Mouse (Mus musculus): ENCODE data around the gene Dupd1. TPM values are rescaled to one million over a fixed set of nuclear protein-coding genes. Genes with fewer than 3 reads are reported as not detected.
A peak's percentile ranks its signal among the peaks of the same experiment; 100 is the strongest.

Gene Dupd1
- polyA plus RNA-seq, 1 experiment from 2014 or later: not detected

DNA sequence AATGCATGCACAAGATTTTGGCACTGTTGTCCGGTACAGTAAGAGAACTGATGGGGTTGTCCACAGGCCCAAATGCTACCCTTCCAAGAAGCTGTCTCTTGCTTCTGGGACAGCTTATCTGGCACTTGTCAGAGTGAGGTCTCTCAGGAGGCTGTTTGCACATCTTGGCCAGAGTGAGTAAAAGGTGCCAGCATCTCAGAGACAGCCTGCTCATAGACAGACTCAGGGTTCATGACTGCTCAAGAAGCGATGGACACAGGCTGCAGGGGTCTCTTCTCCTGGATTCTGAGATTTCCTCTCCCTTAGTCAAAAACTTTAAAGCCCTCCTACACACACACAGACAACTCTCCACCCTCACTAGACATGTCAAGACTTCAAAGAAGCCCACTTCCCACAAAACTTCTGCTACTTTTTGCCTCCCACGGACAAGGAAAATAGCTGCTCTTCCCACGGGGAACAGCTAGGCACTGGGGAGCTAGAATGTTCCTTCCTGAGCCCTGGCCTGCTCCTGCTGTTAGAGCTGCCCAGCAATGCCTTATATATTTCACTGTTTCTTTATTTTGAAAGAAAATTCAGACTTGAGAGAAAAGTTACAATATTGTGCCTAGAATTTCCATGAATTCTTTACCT lies 73.5 kb downstream of the Dupd1 start:
- DNase-seq (no peak), ATAC-seq (ENCODE audit: low FRiP score, low TSS enrichment) (no peak)
- H3K4me2 ChIP-seq (ENCODE audit: low read length): no peak overlapping the region
- H3K27me3 ChIP-seq (ENCODE audit: control insufficient read depth, insufficient read depth, low read length): no peaks in the 10 kb centered on the region
- H3K4me3 ChIP-seq (replicated peaks; ENCODE audit: low read depth, low read length): no peak overlapping the region
- WGBS: 89% methylated on average over 4 of the region's 4 CpGs
- peaks cover 17% of the 10 kb centered on the region for H3K36me3 ChIP-seq (ENCODE audit: control insufficient read depth, insufficient read depth, low read length)
- H3K27ac ChIP-seq (replicated peaks; ENCODE audit: low read depth, low read length): no peak overlapping the region
- H3K4me1 ChIP-seq (ENCODE audit: control insufficient read depth, insufficient read depth, low read length): no peaks in the 10 kb centered on the region
- no peak overlapping the region for H3K9ac ChIP-seq (replicated peaks; ENCODE audit: low read length)
- no peaks in the 10 kb centered on the region for H3K9me3 ChIP-seq (ENCODE audit: control insufficient read depth, low read length)

GRCm38 (mm10) chr14:21636548-21636947 lies 77.8 kb downstream of the Dupd1 start:
- no peak overlapping the region for H3K4me2 ChIP-seq (ENCODE audit: low read length)
- no peak overlapping the region for H3K27ac ChIP-seq (replicated peaks; ENCODE audit: low read depth, low read length)
- H3K9ac ChIP-seq (replicated peaks; ENCODE audit: low read length): no peak overlapping the region
- H3K4me1 ChIP-seq (ENCODE audit: control insufficient read depth, insufficient read depth, low read length): 0 out of 2 replicates have a peak, but pooled peaks cover 4% of the 10 kb centered on the region
- H3K9me3 ChIP-seq (ENCODE audit: control insufficient read depth, low read length): no peaks in the 10 kb centered on the region
- peaks cover 24% of the 10 kb centered on the region for H3K36me3 ChIP-seq (ENCODE audit: control insufficient read depth, insufficient read depth, low read length)
- DNase-seq (no peak), ATAC-seq (ENCODE audit: low FRiP score, low TSS enrichment) (no peak)
- no peaks in the 10 kb centered on the region for H3K27me3 ChIP-seq (ENCODE audit: control insufficient read depth, insufficient read depth, low read length)
- H3K4me3 ChIP-seq (replicated peaks; ENCODE audit: low read depth, low read length): no peak overlapping the region
- WGBS: 82% methylated on average over 6 of the region's 6 CpGs

GRCm38 (mm10) chr14:21631665-21632200 lies 82.6 kb downstream of the Dupd1 start:
- Histone ChIP-seq H3K9ac (replicated peaks; ENCODE audit: low read length) (no peak overlapping the region), H3K4me3 (replicated peaks; ENCODE audit: low read depth, low read length) (no peak overlapping the region), H3K4me1 (ENCODE audit: control insufficient read depth, insufficient read depth, low read length) (0 out of 2 replicates have a peak, but pooled peaks cover 5% of the 10 kb centered on the region), H3K9me3 (ENCODE audit: control insufficient read depth, low read length) (no peaks in the 10 kb centered on the region), H3K36me3 (ENCODE audit: control insufficient read depth, insufficient read depth, low read length) (peaks cover 41% of the 10 kb centered on the region), H3K27me3 (ENCODE audit: control insufficient read depth, insufficient read depth, low read length) (no peaks in the 10 kb centered on the region), H3K4me2 (ENCODE audit: low read length) (no peak overlapping the region), H3K27ac (replicated peaks; ENCODE audit: low read depth, low read length) (peak overlapping the region; percentile 65)
- 42% methylated on average over 5 of the region's 5 CpGs for WGBS
- no peak for ATAC-seq (ENCODE audit: low FRiP score, low TSS enrichment)
- DNase-seq: no peak

Other genes with a start within 250 kb of the Dupd1 start
- gene Kat6b, start 233.1 kb downstream of the Dupd1 start, polyA plus RNA-seq (2014; fragmentation: Nextera tagmentation; extraction: Ambion mirVana): 29.4 and 30.7 TPM in 2 replicates
- 23.4 and 28.6 TPM in 2 replicates for gene Samd8, start 36.0 kb upstream of the Dupd1 start, polyA plus RNA-seq (2014; fragmentation: Nextera tagmentation; extraction: Ambion mirVana)
- gene Dusp13, start 36.6 kb upstream of the Dupd1 start, polyA plus RNA-seq (2014; fragmentation: Nextera tagmentation; extraction: Ambion mirVana): not detected in 2 replicates
- gene Vdac2, start 110.7 kb upstream of the Dupd1 start, polyA plus RNA-seq (2014; fragmentation: Nextera tagmentation; extraction: Ambion mirVana): 266 and 297 TPM in 2 replicates
- 38.8 and 55.7 TPM in 2 replicates for gene Comtd1, start 134.4 kb upstream of the Dupd1 start, polyA plus RNA-seq (2014; fragmentation: Nextera tagmentation; extraction: Ambion mirVana)